Mouse (Mus musculus) frontal cortex, postnatal 14 days (tissue): ENCODE measurements around the gene Map6d1.

Source experiments
- DNase-seq, 2 experiments: peaks; one replicate each; pipeline ENCODE4 v3.0.0; 2022; ENCODE audit warnings: low spot score in 2 of 2

The Map6d1 gene

DNA sequence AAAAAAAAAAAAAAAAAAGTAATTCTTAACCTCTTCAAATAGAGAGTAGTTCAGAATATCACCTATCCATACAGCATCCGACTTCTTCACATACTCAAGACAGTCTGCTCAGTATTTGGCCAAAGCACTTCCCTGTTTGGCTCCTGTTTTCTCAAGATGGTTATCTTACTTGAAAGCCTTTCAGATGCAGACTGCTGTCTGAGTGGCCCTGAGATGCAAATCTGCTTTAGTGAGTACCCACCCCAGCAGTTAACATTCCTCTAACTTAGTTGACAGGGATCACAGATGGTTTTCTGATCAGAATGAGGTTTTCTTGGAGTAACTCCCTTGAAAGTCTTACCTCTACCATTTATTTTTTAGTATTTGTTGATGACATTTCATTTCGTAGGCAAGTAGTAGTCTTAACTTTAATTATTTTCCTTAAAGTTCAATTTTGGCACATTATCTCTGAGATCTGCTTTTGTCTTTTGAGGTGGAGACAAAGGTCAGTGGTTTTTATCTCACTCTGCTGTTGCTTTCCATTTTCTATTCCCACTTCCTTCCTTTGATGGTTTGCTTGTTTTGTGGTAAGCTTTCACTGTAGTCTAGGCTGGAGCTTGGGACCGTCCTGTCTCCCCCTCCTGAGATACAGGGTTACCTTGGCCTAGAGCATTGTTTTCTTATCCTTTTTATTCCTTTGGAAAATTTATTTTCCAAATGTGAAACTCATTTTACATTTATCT, 49.8 kb downstream of the Map6d1 start:
- DNase-seq, result no peak

DNA sequence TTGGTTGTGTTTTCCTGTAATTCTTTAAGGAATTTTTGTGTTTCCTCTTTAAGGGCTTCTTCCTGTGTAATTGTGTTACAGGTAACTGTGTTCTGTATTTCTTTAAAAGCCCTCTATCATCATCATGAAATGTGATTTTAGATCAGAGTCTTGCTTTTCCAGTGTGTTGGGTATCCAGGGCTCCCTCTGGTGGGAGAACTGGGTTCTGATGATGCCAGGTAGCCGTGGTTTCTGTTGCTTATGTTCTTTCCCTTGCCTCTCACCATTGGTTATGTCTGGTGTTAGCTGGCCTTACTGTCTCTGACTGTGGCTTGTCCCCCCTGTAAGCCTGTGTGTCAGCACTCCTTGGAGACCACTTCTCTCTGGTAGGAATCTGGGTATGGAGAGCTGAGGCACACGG, 55.8 kb downstream of the Map6d1 start:
- no peak for DNase-seq
